Comparison of ENCODE assay signal across 13 mouse cellular contexts in the genomic region with DNA sequence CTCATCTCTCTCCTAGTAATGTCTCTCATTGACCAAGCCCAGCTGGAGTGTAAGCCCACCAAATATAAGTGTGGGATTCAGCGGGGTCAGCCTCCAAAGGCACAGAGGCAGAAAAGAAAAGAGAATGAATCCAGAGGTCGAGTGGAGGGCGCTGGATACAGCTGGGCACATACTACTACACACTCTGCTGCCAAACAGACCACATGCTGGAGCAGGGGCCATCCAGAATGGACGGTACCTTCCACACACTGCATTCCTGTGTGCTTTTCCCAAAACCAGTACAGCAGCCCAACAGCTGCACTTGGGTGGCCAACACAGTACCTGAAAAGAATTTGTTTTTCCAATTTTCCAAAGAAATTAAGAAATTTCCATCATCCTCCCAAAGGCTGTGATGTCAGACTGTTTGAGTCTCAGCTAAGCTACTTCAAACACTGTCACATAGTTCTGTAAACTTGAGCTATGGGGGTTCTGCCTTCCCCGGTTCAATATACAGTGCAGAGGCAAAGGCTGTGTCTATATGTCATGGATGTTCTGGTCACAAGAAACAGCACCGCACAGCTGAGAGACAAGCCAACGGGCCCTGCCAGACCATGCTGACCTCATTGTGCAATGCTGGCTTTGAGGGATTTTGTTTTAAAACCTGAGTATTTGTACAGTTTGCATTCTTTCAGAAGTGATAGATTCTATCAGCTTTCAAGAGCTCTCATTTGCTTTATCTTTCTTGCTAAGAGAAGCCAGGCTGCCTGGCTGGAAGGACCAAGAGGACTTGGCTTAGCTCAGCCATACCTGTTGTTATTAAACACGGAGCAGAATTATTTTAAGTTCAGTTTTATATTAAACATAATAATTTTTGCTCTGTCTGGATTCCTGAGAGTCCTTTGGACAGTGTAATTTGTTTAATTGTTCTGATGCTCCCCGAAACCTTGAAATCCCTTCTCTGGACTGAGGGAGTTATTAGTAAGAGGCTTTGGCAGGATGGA.
"Had no signal": no experiment of that assay in that cellular context is flagged by ENCODE, and none has a peak within 500 bp of the region (broad histone marks: within the 10 kb centered on the region; RNA-seq: fewer than 3 reads in every experiment).

No protein-coding gene starts in this region.

- DNase-seq: kidney, adult 18-20 months; kidney, postnatal 10 days; kidney, postnatal 4 days; left cerebral cortex, postnatal 4 days had no signal

- H3K9me3 ChIP-seq: limb, embryonic 13.5 days; liver, embryonic 15.5 days; megakaryocyte, embryonic 14.5 days; midbrain, embryonic 15.5 days; neural tube, embryonic 12.5 days had no signal

- H3K27ac ChIP-seq: hindbrain, embryonic 14.5 days; layer of hippocampus, adult 2 months; limb, embryonic 13.5 days; liver, embryonic 15.5 days; macrophage; midbrain, embryonic 15.5 days; neural tube, embryonic 12.5 days had no signal

- H3K9ac ChIP-seq: hindbrain, embryonic 14.5 days; limb, embryonic 13.5 days; liver, embryonic 15.5 days; midbrain, embryonic 15.5 days; neural tube, embryonic 12.5 days had no signal

- H3K4me1 ChIP-seq: liver, embryonic 15.5 days; megakaryocyte, embryonic 14.5 days; midbrain, embryonic 15.5 days; neural tube, embryonic 12.5 days had no signal

- ATAC-seq: midbrain, embryonic 15.5 days had no signal

- H3K27me3 ChIP-seq: limb, embryonic 13.5 days; liver, embryonic 15.5 days; megakaryocyte, embryonic 14.5 days; midbrain, embryonic 15.5 days; neural tube, embryonic 12.5 days had no signal

- H3K4me2 ChIP-seq: hindbrain, embryonic 14.5 days; limb, embryonic 13.5 days; liver, embryonic 15.5 days; midbrain, embryonic 11.5 days; midbrain, embryonic 15.5 days; neural tube, embryonic 12.5 days had no signal

- H3K36me3 ChIP-seq: limb, embryonic 13.5 days; liver, embryonic 15.5 days; midbrain, embryonic 15.5 days; neural tube, embryonic 12.5 days had no signal

- H3K4me3 ChIP-seq: layer of hippocampus, adult 2 months; limb, embryonic 13.5 days; liver, embryonic 15.5 days; megakaryocyte, embryonic 14.5 days; midbrain, embryonic 15.5 days; neural tube, embryonic 12.5 days had no signal
